Mouse (Mus musculus) left cerebral cortex, adult 11 months (tissue): ENCODE measurements around the gene 1700003F12Rik.

Source experiments
- DNase-seq: peaks from one replicate; pipeline ENCODE4 v3.0.0; 2022; ENCODE audit warnings: low spot score

1700003F12Rik gene

DNA sequence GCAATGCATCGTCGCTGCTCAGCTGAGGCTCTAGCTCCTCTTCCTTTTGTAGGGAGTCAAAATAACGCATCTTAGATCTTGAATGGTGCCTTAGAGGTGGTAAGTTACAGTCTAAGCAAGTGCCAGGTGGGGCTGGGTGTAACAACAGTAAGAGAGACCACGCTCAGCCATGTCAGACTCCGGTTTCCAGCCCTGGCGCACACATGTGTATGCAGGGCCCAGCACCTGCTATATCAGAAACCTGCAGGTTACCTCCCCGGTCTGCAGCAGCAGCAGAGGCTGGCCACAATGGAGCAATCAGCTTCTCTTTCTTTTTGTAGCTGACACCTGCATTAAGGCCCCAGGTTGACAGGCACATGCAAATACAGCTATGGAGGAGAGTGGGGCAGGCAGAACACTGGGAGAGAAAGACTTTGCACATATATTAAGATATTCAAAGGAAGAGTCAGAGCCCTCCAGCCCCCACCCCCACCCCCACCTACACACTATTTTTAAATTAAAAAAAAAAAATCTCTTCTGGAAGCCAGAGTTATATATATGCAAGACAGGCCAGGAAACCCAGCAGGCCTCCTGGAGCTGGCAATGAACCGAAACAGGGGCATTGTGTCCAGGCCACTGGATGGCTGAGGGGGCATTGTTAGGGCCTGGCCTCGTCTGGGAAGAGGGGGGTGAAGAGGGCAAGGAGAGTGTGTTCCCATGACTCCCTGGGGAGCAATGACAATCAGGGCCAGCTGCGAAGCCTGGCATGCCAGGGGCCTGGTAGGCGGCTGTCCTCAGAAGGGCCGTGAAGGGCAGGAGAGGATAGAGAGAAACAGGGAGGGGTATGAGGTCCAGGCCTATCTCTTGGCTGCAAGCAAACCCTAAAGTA, 30.2 kb downstream of the 1700003F12Rik start:
- DNase-seq: no peak

DNA sequence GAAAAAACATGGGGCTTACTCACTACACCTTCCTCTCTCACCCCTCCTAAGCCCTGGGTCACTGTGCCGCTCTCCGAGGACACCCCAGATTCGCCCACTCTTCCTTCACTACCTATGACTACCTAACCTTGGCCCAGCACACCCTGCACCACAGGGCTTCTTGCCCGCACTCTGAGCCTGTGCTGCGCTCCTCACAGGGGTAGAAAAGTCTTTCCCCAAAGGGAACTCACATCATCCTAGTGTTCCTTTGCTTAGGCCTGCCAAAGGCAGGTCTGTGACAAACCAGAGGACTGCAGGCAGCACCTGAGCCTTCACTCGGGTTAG, 30.8 kb downstream of the 1700003F12Rik start:
- DNase-seq: no peak

DNA sequence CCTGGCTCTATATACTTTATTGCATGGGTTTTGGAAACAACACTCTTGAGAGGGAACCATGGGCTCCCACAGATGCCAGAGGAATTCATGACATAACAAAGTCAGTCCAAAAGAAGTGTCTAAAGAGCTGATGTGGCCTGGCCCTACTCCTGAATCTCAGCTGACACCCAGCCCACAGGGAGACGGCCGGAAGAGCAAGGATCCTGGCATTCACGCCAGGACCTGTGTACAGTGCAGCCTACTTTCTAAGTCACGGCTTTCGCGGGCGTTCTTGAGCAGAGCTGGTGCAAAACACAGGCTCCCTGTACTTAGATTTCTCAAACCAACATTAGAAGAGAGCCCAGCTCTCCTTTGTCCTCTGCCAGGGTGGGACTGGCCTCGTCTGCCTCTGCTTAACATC, 33.7 kb downstream of the 1700003F12Rik start:
- DNase-seq: no peak

DNA sequence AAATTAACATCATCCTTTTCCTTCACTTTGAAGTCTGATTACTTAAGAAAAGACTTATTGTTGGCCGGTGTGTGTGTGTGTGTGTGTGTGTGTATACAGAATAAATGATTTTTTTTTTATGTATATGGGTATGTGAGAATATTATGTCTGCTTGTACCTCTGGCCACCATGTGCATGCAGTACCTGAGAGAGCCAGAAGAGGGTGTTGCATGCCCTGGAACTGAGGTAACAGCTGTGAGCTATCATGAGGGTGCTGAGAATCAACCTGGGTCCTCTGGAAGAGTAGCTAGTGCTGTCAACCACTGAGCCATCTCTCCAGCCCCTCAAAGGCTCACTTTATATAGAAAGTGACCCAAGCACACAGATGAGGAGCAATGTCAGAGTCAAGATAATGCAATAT, 34.5 kb downstream of the 1700003F12Rik start:
- DNase-seq: no peak

DNA sequence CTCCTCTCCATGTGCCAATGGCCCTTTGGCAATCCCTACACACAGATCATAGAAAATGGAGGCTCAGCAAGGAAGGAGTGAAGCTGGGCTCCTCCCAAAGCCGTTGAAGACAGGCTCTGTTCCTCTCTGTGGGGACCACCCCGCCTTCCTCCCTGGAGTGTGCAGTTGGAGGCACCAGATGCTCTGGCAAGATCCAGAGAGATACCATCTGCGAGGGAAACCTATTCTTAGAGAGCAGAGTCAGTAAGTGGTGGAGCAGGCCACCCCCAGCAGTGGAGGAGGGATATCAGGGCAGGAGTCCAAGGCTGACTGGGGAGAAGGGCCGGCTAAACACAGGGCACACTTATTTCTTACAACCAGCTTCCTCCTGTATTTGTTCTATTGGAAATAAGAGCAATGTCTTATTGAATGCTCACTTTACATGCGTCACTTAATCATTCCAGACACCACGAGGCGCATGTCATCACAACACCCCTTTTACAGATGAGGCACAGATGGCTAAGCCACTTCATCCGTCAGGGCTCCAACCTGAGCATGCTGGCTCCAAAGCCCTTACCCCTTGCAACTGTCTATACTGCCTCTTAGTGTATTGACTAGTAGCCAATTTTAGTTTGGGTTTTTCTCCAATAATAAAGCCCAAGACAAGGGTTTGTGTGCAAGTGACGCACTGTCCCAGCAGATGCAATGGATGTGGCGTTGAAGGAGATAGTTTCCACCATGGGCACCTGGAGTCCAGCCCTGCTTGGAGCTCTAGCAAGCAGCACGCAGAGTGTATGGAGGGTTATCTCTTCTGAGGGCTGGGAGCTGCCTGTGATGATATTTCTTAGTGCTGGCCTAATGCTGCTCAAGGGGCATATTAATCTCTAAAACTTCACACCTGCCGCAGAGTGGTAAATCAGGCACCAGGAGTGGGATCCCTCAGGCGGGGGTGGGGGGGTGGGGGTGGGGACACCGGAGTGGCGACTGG, 37.3 kb downstream of the 1700003F12Rik start:
- DNase-seq: peak; percentile 87

DNA sequence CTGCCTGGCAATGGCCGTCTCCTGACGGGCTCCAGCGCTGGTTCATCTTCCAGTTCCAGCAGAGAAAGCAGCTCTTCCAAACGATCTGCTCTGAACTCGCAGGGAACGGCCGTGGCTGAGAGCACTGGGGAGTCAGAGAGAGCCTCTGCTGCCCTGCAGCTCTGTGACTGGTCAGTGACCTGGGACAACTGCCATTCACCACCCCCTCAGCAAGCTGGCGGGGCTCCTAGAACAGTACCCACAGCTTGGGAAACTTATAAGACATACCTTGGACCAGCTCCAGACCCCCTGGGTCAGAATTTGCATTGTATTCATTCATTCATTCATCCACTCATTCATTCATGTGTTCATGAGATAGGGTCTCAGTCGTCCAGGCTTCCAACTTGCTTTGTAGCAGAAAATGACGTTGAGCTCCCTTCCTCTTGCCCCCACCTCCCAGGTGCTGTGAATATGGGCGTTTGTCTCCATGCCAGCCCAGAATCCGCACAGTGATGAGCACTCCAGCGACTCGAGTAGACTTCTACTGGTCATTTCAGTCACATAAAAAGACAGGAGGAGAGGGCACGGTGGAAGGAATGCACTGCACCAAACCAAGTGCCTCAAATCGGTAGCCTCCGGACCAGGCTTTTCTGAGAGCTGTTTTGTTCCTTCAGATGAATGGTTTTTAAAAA, 38.2 kb downstream of the 1700003F12Rik start:
- DNase-seq: no peak

DNA sequence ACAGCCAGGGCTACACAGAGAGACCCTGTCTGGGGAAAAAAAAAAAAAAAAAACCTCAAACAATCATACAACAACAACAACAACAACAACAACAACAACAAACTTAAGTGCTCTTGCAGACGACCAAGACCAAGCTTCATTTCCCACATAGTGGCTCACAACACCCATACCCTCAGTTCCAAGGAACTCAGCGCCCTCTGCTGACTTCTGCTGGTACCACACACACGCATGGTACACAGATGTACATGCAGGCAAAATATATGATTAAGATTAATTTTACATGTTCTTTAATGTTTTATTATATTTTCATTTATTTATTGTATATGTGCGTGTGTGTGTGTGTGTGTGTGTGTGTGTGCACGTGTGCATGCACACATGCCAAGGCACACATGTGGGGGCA, 39.5 kb downstream of the 1700003F12Rik start:
- DNase-seq: no peak

DNA sequence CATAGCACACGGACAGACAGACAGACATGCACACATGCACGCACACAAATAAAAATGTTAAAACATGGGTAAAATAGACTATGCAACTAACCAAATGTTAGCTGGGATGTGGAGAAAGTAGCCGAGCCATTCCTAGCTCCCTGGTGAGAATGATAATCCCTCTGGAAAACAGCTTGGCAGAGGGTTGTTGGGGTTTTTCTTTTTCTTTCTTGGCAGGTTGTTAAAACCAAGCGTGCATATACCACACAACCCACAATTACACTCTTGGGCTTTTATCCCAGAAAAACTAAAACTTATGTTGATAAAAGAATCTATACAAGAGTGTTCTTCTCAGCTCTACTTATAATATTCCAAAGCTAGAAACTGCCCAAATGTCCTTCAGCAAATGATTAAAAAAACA, 42.2 kb downstream of the 1700003F12Rik start:
- DNase-seq: no peak

DNA sequence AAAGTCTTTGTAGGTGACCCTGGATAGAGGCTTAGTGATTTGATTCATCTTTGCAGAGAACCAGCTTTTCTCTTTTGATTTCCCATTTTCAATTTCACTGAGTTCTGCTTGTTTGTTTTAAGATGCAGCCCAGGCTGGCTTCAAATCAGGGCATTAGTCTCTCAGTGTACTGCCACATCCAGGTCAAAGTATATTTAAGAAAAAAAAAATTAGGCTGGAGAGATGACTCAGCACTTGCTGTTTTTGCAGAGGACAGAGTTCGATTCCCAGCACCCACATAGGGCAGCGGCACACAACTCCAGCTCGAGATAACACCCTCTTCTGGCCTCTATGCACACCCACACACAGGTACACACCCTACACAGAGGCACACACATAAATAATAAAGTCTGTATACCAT, 44.4 kb downstream of the 1700003F12Rik start:
- no peak for DNase-seq

DNA sequence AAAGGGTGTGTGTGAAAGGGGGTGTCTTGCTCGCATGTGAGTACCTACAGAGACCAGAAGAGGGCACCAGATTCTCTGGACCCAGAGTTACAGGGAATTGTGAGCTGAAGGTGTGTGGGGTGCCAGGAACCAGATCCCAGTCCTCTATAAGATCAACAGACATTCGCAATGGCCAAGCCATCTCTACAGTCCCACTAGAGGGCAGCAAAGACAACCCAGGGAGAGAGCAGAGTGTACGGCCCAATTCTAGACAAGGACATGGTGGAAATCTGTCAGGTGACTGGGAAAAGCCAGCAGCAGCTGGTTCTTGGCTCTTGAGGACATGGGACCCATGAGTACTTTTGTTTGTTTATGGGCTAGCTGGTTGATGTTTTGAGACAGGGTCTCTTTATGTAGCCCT, 46.1 kb downstream of the 1700003F12Rik start:
- DNase-seq: no peak

DNA sequence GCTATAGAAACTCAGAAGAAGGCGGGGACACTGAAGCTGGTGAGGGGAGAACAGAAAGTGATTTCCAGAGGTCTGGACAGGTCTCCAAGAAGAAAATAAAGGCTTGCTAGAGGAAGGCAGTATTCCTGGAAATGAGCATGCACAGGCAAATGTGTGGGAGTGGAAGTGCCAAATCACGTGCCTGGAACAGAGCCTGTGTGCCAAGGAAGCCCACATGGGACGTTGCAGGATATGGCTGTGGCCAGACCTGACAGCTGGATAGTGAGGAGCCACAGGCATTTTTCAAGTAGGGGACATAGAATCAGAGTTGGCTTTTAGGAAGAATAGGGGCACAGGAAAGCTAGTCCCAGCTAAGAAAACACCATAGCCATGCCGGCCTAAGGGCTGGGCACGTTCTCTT, 48.9 kb downstream of the 1700003F12Rik start:
- DNase-seq: no peak

DNA sequence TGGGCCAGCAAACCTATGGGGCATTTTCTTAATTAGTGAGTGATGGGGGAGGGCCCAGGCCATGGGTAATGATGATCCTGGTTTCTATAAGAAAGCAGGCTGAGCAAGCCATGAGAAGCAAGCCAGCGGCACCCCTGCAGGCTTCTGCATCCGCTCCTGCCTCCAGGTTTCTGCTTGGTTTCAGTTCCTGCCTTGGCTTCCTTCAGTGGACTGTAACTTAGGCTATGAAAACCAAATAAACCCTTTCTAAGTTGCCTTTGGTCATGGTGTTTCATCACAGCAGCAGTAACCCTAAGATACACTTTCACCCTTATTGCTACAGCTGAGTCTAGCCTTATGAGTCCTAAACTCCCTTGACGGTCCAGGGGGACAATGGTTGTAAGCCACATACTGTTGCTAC, 50.5 kb downstream of the 1700003F12Rik start:
- DNase-seq: no peak
